Mouse (Mus musculus): Measurements from ENCODE around the gene Ado.

DNA sequence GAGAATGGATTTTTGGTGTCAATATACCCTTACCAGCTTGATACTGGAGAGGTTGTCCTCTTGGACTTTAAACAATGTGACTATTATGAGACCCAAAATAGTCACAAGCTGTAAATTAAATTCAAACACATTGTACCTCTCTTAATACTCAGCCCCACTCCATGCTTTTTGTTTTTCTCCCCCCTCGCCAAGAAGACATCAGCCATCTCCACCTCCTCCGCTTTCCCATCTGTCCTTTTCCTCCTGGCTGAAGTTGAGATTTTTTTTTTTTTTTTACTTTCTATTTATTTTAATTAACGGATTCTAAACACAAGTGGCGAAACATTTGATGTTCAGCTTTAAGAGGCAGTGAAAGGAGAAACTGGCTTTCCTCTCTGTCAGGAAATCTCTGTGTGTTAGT is 9.3 kb upstream of the Ado start:
- TF ChIP-seq POLR2A (IDR thresholded peaks at IDR 0.05; ENCODE audit: extremely low read depth, insufficient read depth, low read length) (no peak), CTCF (IDR thresholded peaks at IDR 0.05; ENCODE audit: low read depth, low read length) (no peak)

Data from liver, adult 2 months (tissue).